Mouse (Mus musculus) forebrain, embryonic 14.5 days (tissue): ENCODE data around the gene Egfl8. TPM values are rescaled to one million over a fixed set of nuclear protein-coding genes. Genes with fewer than 3 reads are reported as not detected.

Experiments used
- ATAC-seq: fragments of 200-750 bp; cut with Nextera tagmentation; 2 replicates; pipeline ENCODE4 v1.8.0; 2017; ENCODE audit warnings: mild to moderate bottlenecking, moderate library complexity
- DNase-seq: peaks from one replicate; pipeline ENCODE4 v3.0.0-alpha.2; 2015; ENCODE audit warnings: low spot score
- H3K27ac ChIP-seq: fragments of 300-500 bp; sonication (generic); 2 replicates; pipeline ENCODE4 v1.5.1; 2014; ENCODE audit warnings: low read depth, mild to moderate bottlenecking, control low read depth, low read length, moderate library complexity
- H3K27me3 ChIP-seq: fragments of 300-500 bp; sonication (generic); replicated peaks from 2 replicates; pipeline ENCODE4 v1.6.1; 2014; ENCODE audit warnings: low read length, control low read depth, mixed read lengths; ENCODE audit not compliant: control insufficient read depth, insufficient read depth
- H3K36me3 ChIP-seq: fragments of 300-500 bp; sonication (generic); 2 replicates; pipeline ENCODE4 v1.6.1; 2014; ENCODE audit warnings: low read length, control low read depth; ENCODE audit not compliant: control insufficient read depth, insufficient read depth
- H3K4me1 ChIP-seq: fragments of 300-500 bp; sonication (generic); 2 replicates; pipeline ENCODE4 v1.6.1; 2014; ENCODE audit warnings: antibody characterized with exemption, low read length, control low read depth; ENCODE audit not compliant: control insufficient read depth, insufficient read depth
- H3K4me2 ChIP-seq: fragments of 300-500 bp; sonication (generic); 2 replicates; pipeline ENCODE4 v1.6.1; 2014; ENCODE audit warnings: mild to moderate bottlenecking, control low read depth, low read length
- H3K4me3 ChIP-seq: fragments of 300-500 bp; sonication (generic); 2 replicates; pipeline ENCODE4 v1.5.1; 2014; ENCODE audit warnings: low read depth, low read length, control low read depth
- H3K9ac ChIP-seq: fragments of 300-500 bp; sonication (generic); 2 replicates; pipeline ENCODE4 v1.6.1; 2014; ENCODE audit warnings: mild to moderate bottlenecking, low read length, control low read depth, moderate library complexity
- H3K9me3 ChIP-seq: fragments of 300-500 bp; sonication (generic); replicated peaks from 2 replicates; pipeline ENCODE4 v1.6.1; 2016; ENCODE audit warnings: low read length, control low read depth, mixed read lengths; ENCODE audit not compliant: control insufficient read depth
- WGBS: fragments of 180-500 bp; shearing (Covaris S2); extraction: QIAGEN DNeasy Blood & Tissue Kit; methylation state at CpG from one replicate; pipeline ENCODE4 v1.1.7; 2014; 5-methylcytosine and 5-hydroxymethylcytosine counted together
- polyA plus RNA-seq: library from polyadenylated mRNA; unstranded; fragments of >200 nt; fragmentation: Nextera tagmentation; extraction: Ambion mirVana; gene quantifications from 2 replicates; pipeline ENCODE4 v1.2.1, GENCODE M21; 2014

The Egfl8 gene
- polyA plus RNA-seq, 1 experiment from 2014 or later = 7.6 TPM

GRCm38 (mm10) chr17:34613054-34613645 lies 2.6 kb downstream of the Egfl8 start:
- 89% methylated on average over 11 of the region's 11 CpGs for WGBS
- no peak for ATAC-seq
- H3K27me3 ChIP-seq = no peaks in the 10 kb centered on the region

DNA sequence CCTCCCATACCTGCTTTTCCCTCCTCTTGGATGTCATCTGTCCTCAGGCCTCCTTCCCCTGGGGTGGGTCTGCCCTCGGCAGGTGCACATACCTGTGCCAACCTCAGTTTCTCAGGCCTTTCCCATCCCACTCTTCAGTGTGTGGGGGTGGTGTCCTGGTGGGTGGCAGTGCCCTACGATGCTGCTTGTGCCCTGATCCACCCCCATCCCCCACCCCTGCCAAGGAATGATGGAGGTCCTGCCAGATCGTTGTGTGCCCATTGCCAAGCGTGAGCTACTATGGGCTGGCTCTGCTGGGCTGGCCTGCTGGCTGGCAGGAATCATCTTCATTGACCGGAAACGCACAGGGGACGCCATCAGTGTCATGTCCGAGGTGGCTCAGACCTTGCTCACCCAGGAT lies 4.7 kb downstream of the Egfl8 start:
- H3K4me2 ChIP-seq = no peak overlapping the region
- H3K27ac ChIP-seq = no peak overlapping the region
- DNase-seq = no peak
- no peak for ATAC-seq
- H3K9ac ChIP-seq = no peak overlapping the region
- no peaks in the 10 kb centered on the region for H3K9me3 ChIP-seq
- no peak overlapping the region for H3K4me3 ChIP-seq
- no peaks in the 10 kb centered on the region for H3K27me3 ChIP-seq
- H3K4me1 ChIP-seq = peaks cover 9% of the 10 kb centered on the region
- WGBS = 92% methylated on average over 8 of the region's 8 CpGs
- H3K36me3 ChIP-seq = peaks cover 59% of the 10 kb centered on the region

More at GRCm38 (mm10) chr17:34613054-34613645, 2.6 kb downstream of the Egfl8 start:
- Histone ChIP-seq H3K4me2 (no peak overlapping the region), H3K9ac (no peak overlapping the region), H3K4me3 (no peak overlapping the region), H3K36me3 (peaks cover 73% of the 10 kb centered on the region), H3K4me1 (no peaks in the 10 kb centered on the region), H3K9me3 (no peaks in the 10 kb centered on the region), H3K27ac (no peak overlapping the region)
- DNase-seq = no peak

DNA sequence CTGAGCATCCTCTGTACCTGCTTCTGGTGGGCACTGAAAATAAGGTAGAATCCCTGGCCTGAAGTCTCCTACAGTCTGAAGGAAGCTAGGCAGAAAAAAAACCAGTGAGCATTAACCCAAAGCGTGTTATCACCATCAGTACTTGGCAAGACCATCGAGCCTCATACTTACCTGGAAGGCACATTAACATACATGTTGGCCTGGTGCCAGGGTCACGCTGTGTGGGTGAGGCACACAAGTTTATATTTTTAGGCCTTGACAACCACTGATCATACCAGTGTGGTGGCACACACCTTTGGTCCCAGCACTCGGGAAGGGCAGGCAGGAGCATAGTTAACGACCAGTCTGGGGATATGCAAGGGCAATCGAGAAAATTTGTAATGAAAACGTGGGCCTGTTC lies 7.8 kb downstream of the Egfl8 start:
- H3K27ac ChIP-seq = no peak overlapping the region
- ATAC-seq (no peak), DNase-seq (no peak)
- 76% methylated on average over 7 of the region's 7 CpGs for WGBS
- no peak overlapping the region for H3K4me3 ChIP-seq
- H3K4me1 ChIP-seq = peaks cover 19% of the 10 kb centered on the region
- peaks cover 30% of the 10 kb centered on the region for H3K36me3 ChIP-seq
- no peaks in the 10 kb centered on the region for H3K9me3 ChIP-seq
- no peaks in the 10 kb centered on the region for H3K27me3 ChIP-seq
- H3K9ac ChIP-seq = no peak overlapping the region
- no peak overlapping the region for H3K4me2 ChIP-seq

- H3K4me2 ChIP-seq = peak overlapping the region; percentile 77
- no peaks in the 10 kb centered on the region for H3K27me3 ChIP-seq
- H3K36me3 ChIP-seq = peaks cover 21% of the 10 kb centered on the region
- peak overlapping the region; percentile 85 for H3K27ac ChIP-seq
- H3K4me3 ChIP-seq = peak overlapping the region; percentile 92
- H3K9ac ChIP-seq = peak overlapping the region; percentile 98
- 17% methylated on average over 32 of the region's 32 CpGs for WGBS
- H3K9me3 ChIP-seq = no peaks in the 10 kb centered on the region
- peaks cover 23% of the 10 kb centered on the region for H3K4me1 ChIP-seq
- DNase-seq = no peak
- ATAC-seq = no peak
Observed at GRCm38 (mm10) chr17:34606186-34607039, 9.4 kb downstream of the Egfl8 start.

- Histone ChIP-seq H3K9me3 (no peaks in the 10 kb centered on the region), H3K27me3 (no peaks in the 10 kb centered on the region), H3K27ac (peak overlapping the region; percentile 85), H3K4me1 (peaks cover 23% of the 10 kb centered on the region), H3K4me2 (peak overlapping the region; percentile 77), H3K36me3 (peaks cover 21% of the 10 kb centered on the region), H3K9ac (peak overlapping the region; percentile 98), H3K4me3 (peak overlapping the region; percentile 92)
- WGBS = 0% methylated on average over 21 of the region's 30 CpGs
- ATAC-seq (peak; percentile 57), DNase-seq (peak; percentile 97)
Observed at GRCm38 (mm10) chr17:34605609-34606008, 10.2 kb downstream of the Egfl8 start.

GRCm38 (mm10) chr17:34604511-34605237 lies 11.1 kb downstream of the Egfl8 start:
- H3K4me3 ChIP-seq = peak overlapping the region; percentile 92
- no peak for ATAC-seq
- H3K4me2 ChIP-seq = peak overlapping the region; percentile 77
- peaks cover 26% of the 10 kb centered on the region for H3K36me3 ChIP-seq
- no peak for DNase-seq
- no peaks in the 10 kb centered on the region for H3K9me3 ChIP-seq
- WGBS = 18% methylated on average over 24 of the region's 24 CpGs
- peak overlapping the region; percentile 85 for H3K27ac ChIP-seq
- no peaks in the 10 kb centered on the region for H3K27me3 ChIP-seq
- H3K9ac ChIP-seq = peak overlapping the region; percentile 98
- peaks cover 23% of the 10 kb centered on the region for H3K4me1 ChIP-seq

GRCm38 (mm10) chr17:34604061-34604508 lies 11.7 kb downstream of the Egfl8 start, which contains the start of gene Agpat1:
TSS of gene Agpat1 (plus strand) at chr17:34604262.
- Histone ChIP-seq H3K9me3 (no peaks in the 10 kb centered on the region), H3K36me3 (peaks cover 26% of the 10 kb centered on the region), H3K27ac (peak within 1 kb of the TSS; percentile 85), H3K27me3 (no peaks in the 10 kb centered on the region), H3K4me2 (peak within 1 kb of the TSS; percentile 77), H3K4me1 (peaks cover 23% of the 10 kb centered on the region), H3K9ac (peak within 1 kb of the TSS; percentile 98), H3K4me3 (peak within 1 kb of the TSS; percentile 92)
- peak; percentile 83 for ATAC-seq
- DNase-seq = no peak
- WGBS = under 1% methylated on average over 35 of the region's 35 CpGs

DNA sequence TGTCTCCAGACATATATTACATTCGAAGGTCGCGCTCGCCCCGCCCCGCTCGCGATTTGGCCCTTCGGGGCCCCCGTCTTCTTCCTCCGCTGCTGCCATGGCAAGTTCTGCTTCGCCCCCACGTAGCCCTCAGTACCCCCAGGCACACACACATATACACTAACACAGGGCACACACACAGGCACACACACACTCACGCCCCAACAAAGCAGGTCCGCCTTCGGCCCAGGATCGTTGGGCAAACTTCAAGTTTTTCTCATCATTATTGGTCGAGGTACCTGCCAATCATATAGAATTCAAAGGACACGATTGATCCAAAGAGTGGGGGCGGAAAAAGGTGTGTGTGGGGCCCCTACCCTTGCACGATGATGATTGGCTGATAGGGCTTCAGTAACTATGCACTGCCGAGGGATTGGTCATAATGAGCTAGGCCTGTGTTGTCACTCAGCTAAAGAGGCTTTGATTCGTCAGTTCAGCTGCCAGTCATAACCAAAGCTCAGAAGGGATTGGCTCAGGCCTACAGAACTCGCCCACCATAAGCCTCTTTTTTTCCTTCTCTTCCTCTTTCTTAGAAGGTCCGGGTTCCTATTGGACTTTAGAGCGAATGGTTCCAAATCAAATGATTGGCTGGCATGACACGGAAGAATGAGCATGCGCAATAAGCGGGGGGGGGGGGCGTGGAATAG lies 12.3 kb downstream of the Egfl8 start, which contains the start of gene Rnf5:
Gene Rnf5 (minus strand): TSS at position 316 of the 686 bp plus-strand sequence.
- Histone ChIP-seq H3K4me3 (peak within 1 kb of the TSS; percentile 92), H3K9ac (peak within 1 kb of the TSS; percentile 84), H3K36me3 (peaks cover 26% of the 10 kb centered on the region), H3K9me3 (no peaks in the 10 kb centered on the region), H3K27ac (peak within 1 kb of the TSS; percentile 85), H3K4me1 (peaks cover 23% of the 10 kb centered on the region), H3K27me3 (no peaks in the 10 kb centered on the region), H3K4me2 (peak within 1 kb of the TSS; percentile 77)
- under 1% methylated on average over 30 of the region's 30 CpGs for WGBS
- DNase-seq = peak; percentile 100
- peak; percentile 96 for ATAC-seq
